Mouse (Mus musculus): ENCODE results near the gene Olfr1009. TPM values are rescaled to one million over a fixed set of nuclear protein-coding genes. Genes with fewer than 3 reads are reported as not detected.

Olfr1009 gene
- polyA plus RNA-seq, 1 experiment from 2014 or later: not detected

DNA sequence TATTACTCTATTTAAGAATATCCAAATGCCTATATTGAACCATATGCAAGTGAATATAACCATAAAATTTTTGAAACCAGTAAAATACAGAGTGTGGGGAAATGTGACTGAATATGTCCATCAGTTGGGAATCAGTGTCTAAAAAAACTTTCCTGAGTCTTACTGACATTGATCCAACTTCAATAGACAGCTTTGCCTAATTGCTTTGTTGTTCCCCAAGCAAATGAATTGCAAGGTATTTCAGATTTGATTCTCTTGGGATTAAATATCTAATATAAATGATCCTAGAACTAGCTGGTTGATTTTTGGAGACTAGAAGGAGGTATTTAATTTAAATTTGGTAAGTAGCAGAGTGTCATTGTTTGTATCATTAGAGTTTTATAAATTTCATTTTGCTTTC lies 57.2 kb downstream of the Olfr1009 start, which contains the start of gene Olfr1014:
Olfr1014 (plus strand) TSS at position 301 of the 400 bp plus-strand sequence.
- Histone ChIP-seq H3K4me1 (replicated peaks; ENCODE audit: control insufficient read depth, insufficient read depth, low read length) (no peaks in the 10 kb centered on the region), H3K9ac (ENCODE audit: low read length) (no peak within 1 kb of the TSS), H3K4me2 (ENCODE audit: low read depth, low read length, severe bottlenecking) (no peak within 1 kb of the TSS), H3K9me3 (ENCODE audit: control insufficient read depth, low read length) (no peaks in the 10 kb centered on the region), H3K4me3 (ENCODE audit: low read depth, low read length) (no peak within 1 kb of the TSS), H3K27me3 (ENCODE audit: control insufficient read depth, insufficient read depth, low read length) (no peaks in the 10 kb centered on the region), H3K36me3 (ENCODE audit: control insufficient read depth, insufficient read depth, low read length) (no peaks in the 10 kb centered on the region), H3K27ac (ENCODE audit: low read depth, low read length) (no peak within 1 kb of the TSS)
- DNase-seq (ENCODE audit: low spot score): no peak
- no peak for ATAC-seq (replicated peaks; ENCODE audit: low FRiP score)

Other genes with a start within 250 kb of the Olfr1009 start
- 0.13 TPM in 1 of 2 replicates, not detected in the other for gene 4833423E24Rik, start 196.4 kb upstream of the Olfr1009 start, polyA plus RNA-seq (2014; fragmentation: Nextera tagmentation; extraction: Ambion mirVana)
- gene Olfr996, start 136.2 kb upstream of the Olfr1009 start, polyA plus RNA-seq (2014; fragmentation: Nextera tagmentation; extraction: Ambion mirVana): not detected in 2 replicates
- gene Olfr998, start 126.5 kb upstream of the Olfr1009 start, polyA plus RNA-seq (2014; fragmentation: Nextera tagmentation; extraction: Ambion mirVana): not detected in 2 replicates
- not detected in 2 replicates for gene Olfr1000, start 103.5 kb upstream of the Olfr1009 start, polyA plus RNA-seq (2014; fragmentation: Nextera tagmentation; extraction: Ambion mirVana)
- gene Olfr1002, start 64.7 kb upstream of the Olfr1009 start, polyA plus RNA-seq (2014; fragmentation: Nextera tagmentation; extraction: Ambion mirVana): not detected in 2 replicates
- not detected in 2 replicates for gene Olfr154, start 51.0 kb upstream of the Olfr1009 start, polyA plus RNA-seq (2014; fragmentation: Nextera tagmentation; extraction: Ambion mirVana)
- gene Olfr1006, start 36.7 kb upstream of the Olfr1009 start, polyA plus RNA-seq (2014; fragmentation: Nextera tagmentation; extraction: Ambion mirVana): not detected in 2 replicates
- not detected in 2 replicates for gene Olfr1008, start 26.0 kb upstream of the Olfr1009 start, polyA plus RNA-seq (2014; fragmentation: Nextera tagmentation; extraction: Ambion mirVana)
- not detected in 2 replicates for gene Olfr1012, start 47.3 kb downstream of the Olfr1009 start, polyA plus RNA-seq (2014; fragmentation: Nextera tagmentation; extraction: Ambion mirVana)
- not detected in 2 replicates for gene Olfr1013, start 51.7 kb downstream of the Olfr1009 start, polyA plus RNA-seq (2014; fragmentation: Nextera tagmentation; extraction: Ambion mirVana)
- gene Olfr1014, start 57.3 kb downstream of the Olfr1009 start, polyA plus RNA-seq (2014; fragmentation: Nextera tagmentation; extraction: Ambion mirVana): not detected in 2 replicates
- gene Olfr1015, start 66.6 kb downstream of the Olfr1009 start, polyA plus RNA-seq (2014; fragmentation: Nextera tagmentation; extraction: Ambion mirVana): not detected in 2 replicates
- gene Olfr1016, start 87.1 kb downstream of the Olfr1009 start, polyA plus RNA-seq (2014; fragmentation: Nextera tagmentation; extraction: Ambion mirVana): not detected in 2 replicates
- not detected in 2 replicates for gene Olfr1018, start 103.1 kb downstream of the Olfr1009 start, polyA plus RNA-seq (2014; fragmentation: Nextera tagmentation; extraction: Ambion mirVana)
- not detected in 2 replicates for gene Olfr1019, start 130.1 kb downstream of the Olfr1009 start, polyA plus RNA-seq (2014; fragmentation: Nextera tagmentation; extraction: Ambion mirVana)
- not detected in 2 replicates for gene Olfr1020, start 131.6 kb downstream of the Olfr1009 start, polyA plus RNA-seq (2014; fragmentation: Nextera tagmentation; extraction: Ambion mirVana)
- not detected in 2 replicates for gene Olfr1022, start 153.2 kb downstream of the Olfr1009 start, polyA plus RNA-seq (2014; fragmentation: Nextera tagmentation; extraction: Ambion mirVana)
- not detected in 2 replicates for gene Olfr1023, start 170.2 kb downstream of the Olfr1009 start, polyA plus RNA-seq (2014; fragmentation: Nextera tagmentation; extraction: Ambion mirVana)
- gene Olfr1024, start 189.6 kb downstream of the Olfr1009 start, polyA plus RNA-seq (2014; fragmentation: Nextera tagmentation; extraction: Ambion mirVana): not detected in 2 replicates
- gene Olfr1025-ps1, start 199.8 kb downstream of the Olfr1009 start, polyA plus RNA-seq (2014; fragmentation: Nextera tagmentation; extraction: Ambion mirVana): not detected in 2 replicates
- not detected in 2 replicates for gene Olfr1026, start 206.1 kb downstream of the Olfr1009 start, polyA plus RNA-seq (2014; fragmentation: Nextera tagmentation; extraction: Ambion mirVana)
- gene Olfr1028, start 235.0 kb downstream of the Olfr1009 start, polyA plus RNA-seq (2014; fragmentation: Nextera tagmentation; extraction: Ambion mirVana): not detected in 2 replicates